Mouse (Mus musculus): ENCODE data around the gene Atp10b. TPM values are rescaled to one million over a fixed set of nuclear protein-coding genes. Genes with fewer than 3 reads are reported as not detected.
"Not testable (repeated sequence)": the region's sequence is repeated elsewhere in the genome, so short reads cannot be mapped to it uniquely, and the experiment has no call there.

Gene Atp10b
- total RNA-seq (2021), result not detected
- long read RNA-seq, experiment 1, result 0 reads
- long read RNA-seq, experiment 2, result 0 reads

DNA sequence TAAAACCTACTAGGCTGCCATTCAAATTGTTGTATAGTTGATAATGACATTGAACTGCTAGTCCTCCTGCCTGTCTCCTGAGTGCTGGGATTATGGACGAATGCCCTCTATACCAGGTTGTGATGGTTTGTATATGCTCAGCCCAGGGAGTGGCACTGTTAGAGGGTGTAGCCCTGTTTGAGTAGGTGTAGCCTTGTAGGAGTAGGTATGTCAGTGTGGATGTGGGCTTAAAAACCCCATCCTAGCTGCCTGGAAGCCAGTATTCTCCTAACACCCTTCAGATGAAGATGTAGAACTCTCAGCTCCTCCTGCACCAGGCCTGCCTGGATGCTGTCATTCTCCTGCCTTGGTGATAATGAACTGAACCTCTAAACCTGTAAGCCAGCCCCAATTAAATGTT lies at the start of gene Atp10b:
Gene Atp10b, plus strand, starts transcription at position 301 of the 400 bp plus-strand sequence.
- no peak for DNase-seq

GRCm38 (mm10) chr11:43101357-43101756 lies 48.3 kb upstream of the Atp10b start:
- no peak for DNase-seq

GRCm38 (mm10) chr11:43125908-43126477 lies 23.7 kb upstream of the Atp10b start:
- no peak for DNase-seq

GRCm38 (mm10) chr11:43126573-43126972 lies 23.1 kb upstream of the Atp10b start:
- not testable (repeated sequence) for DNase-seq

- DNase-seq, result no peak
These were observed 8.4 kb upstream of the Atp10b start for GRCm38 (mm10) chr11:43141296-43141695.

DNA sequence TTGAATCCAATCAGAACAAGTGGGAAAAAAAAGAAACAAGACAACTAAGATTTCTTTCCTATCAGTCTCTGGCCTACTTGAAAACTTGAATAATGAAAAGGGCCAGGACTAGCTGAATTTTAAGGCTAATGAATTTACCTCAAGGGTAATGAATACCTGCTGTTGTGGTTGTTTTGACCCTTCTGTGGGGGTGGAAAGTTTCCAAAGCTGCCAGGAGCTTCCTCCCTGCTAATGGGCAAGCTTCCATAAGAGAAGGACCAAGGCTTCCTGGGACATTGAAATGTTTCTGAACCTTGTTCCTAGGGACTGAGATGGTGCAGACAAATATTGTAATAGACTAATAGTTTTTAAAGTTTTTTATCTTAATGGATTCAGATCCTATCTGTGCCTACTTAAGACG lies 6.9 kb upstream of the Atp10b start:
- DNase-seq, result no peak

- no peak for DNase-seq
These were observed 5.5 kb upstream of the Atp10b start for GRCm38 (mm10) chr11:43144178-43144577.

- DNase-seq, result not testable (repeated sequence)
These were observed 4.8 kb upstream of the Atp10b start for GRCm38 (mm10) chr11:43144882-43145281.

DNA sequence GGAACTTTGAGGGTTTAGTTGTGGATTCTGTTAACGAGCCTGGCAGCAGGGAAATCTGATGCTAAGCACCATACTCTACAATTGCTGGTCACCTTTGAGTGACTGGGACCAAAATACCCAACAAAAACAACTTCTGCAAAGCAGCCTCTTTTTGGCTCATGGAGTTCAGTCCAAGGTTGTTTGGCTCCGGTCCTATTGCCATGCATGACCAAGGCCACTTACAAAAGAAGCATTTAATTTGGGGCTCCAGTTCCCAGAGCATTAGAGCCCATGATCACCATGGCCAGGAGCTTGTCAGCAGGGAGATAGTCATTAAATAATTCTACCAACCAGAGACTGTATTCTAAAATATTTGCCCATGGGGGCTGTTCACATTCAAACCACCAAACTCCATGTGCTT lies 2.3 kb upstream of the Atp10b start:
- no peak for DNase-seq

- DNase-seq, result no peak
These were observed 1.3 kb upstream of the Atp10b start for GRCm38 (mm10) chr11:43148341-43148740.

DNA sequence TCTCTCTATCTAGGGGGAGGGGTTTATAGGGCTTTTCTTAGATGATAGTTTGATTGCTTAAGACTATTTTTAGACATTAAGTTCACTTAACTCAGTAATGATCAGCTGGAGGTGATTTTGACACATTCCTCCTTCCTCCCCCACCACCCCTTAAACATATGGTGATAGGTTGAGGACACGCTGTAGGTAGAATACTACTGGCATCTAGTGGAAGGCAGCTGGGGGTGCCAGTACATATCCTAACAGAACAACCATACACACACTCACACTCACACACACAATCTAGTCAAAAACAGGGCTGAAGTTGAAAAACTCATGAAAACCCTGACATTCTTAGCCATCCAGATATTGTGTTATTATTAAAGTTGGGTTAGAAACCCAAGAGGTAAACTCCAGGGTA lies 5.3 kb downstream of the Atp10b start:
- DNase-seq, result no peak

DNA sequence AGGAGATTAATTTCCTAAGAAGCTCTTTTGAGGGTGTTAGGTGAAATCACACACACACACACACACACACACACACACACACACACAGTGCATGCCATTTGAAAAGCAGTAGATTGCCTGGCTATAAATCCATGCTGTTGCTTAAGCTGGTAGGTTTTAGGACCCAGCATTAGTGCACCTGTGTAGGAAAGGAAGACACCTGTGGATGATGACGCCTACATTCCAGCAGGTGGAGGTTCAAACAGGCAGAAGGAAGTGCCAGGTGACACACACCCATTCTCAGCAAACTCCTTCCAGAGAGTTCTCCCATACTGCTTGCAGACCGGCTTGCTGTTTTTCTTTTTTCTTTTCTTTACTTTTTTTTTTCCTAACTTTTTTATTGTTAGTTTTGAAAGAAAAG lies 5.7 kb downstream of the Atp10b start:
- DNase-seq, result no peak

GRCm38 (mm10) chr11:43158814-43159213 lies 9.1 kb downstream of the Atp10b start:
- DNase-seq, result no peak

- no peak for DNase-seq
These were observed 10.7 kb downstream of the Atp10b start for GRCm38 (mm10) chr11:43160188-43160942.

- DNase-seq, result no peak
These were observed 20.9 kb downstream of the Atp10b start for GRCm38 (mm10) chr11:43170601-43171000.

DNA sequence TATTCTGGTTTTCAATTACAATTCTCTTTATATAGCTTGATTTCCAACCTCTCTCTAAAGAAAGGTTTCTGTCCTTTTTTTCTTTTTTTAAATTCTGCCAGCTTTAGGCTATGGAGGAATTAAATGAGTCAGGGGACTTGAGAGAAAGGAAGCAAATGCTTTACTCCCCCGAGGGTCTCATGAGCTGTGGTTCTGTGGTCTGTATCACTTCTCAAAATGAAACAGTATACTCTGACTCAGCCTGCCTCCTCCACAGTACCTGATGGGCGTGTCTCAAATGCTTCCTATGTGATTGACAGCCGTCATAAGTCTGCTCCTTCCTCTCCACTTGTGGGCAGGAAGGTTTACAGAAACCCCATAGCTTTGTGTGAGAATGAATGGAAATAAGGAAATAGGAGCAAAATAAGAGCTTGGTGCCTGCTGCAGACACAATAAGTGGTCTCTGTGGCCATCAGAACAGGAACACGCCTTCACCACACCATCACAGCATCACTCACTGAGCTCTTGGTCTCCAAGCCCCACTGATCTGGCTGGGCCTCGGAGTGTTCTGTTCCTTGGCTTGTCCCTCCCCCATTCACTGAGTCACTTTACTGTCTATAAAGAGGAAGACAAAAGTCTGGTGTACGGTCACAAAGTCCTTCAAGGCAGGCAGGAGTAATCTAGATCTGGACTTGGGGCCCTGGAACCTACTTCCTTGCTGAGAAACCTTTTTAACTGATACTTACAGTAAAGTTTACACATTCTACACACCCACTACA lies 24.9 kb downstream of the Atp10b start:
- DNase-seq, result no peak

DNA sequence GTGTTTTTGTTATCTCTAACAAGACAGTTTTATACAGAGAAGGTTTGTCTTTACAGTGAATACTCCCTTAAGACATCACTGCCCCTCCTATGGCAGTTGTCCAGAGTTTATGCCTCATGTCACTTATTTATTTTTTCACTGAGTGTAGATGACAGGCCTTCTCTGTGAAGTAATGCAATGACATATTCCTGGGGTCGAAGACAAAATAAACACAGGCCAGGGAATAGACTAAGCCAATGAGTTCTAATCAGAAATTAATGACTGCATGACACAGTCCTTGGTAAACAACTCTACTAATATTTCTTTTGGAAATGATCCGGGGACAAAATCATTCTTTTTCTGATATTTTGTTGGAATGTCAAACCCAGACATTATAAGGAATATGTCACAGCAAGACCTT lies 32.7 kb downstream of the Atp10b start:
- DNase-seq, result no peak

DNA sequence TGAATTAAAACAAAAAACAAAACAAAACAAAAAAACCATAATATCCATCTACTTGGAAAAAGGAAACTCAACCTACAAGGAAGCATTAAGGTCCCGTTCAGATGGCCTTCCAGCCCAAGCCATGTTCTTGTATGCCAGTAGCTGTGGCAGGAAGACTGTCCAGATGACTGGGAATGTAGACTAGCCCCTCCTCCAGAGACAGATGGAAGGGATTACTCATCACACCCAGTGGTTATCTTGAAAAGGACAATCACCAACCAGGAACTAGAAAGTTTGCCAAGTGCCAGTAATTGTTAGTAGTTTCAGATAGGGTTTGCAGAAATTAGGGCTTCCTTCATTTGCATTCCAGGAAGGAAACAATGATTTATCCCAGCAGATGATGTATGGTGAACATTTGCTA lies 33.1 kb downstream of the Atp10b start:
- DNase-seq, result no peak

GRCm38 (mm10) chr11:43183457-43183856 lies 33.8 kb downstream of the Atp10b start:
- no peak for DNase-seq

DNA sequence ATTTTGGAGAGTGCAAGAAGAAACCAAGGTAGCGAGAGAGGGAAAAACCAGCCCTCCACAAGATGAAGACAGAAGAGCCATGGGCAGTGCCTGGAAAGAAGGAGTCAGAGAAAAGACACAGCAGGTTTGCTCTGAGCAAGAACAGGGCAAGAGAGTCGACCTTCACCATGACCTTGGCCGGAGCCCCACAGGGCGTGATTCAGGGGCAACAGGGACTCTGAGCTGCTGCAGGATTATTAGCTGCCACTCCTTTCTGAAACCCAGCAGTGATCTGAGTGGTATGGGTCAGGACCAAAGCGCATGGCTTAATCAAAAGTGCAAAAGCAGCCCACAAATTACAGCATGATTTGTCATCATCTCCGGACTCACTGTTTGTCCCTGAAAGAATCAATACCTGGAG lies 36.6 kb downstream of the Atp10b start:
- DNase-seq, result no peak

DNA sequence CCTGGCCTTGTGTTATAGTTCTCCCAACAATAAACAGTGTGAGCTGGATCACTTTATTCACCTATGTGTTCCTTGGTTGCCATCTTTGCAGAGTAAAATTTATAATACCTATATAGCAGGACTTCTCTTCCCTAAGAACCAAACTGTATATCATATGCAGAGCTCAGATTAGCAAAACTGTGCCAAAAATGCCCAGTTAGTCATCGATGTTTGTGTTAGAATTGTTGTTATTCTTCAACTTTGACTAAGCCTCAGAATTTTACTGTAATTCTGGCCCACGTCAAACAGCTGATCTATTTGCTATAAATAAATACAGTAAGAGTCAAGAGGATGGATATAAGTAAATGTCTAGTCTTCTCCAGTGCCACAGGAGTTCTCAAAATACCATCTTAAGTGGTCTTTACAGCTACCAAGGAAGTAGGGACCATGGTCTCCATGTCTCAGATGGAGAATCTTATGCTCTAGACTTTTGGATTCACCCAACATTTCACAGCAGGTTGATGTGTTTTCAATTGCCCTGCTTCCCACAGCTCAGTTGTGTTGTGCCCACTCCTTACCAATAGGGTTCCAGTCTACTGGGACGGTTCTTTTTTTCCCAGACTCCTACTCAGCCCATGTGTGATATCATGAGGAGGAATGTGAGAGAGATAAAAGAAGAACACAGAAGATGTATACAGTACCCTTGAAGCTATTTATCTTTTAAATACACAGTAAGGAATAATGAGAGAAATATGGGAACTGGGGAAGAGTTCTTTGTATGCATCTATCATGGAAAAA lies 40.3 kb downstream of the Atp10b start:
- DNase-seq, result no peak

GRCm38 (mm10) chr11:43198811-43199210 lies 49.1 kb downstream of the Atp10b start:
- no peak for DNase-seq
